Mouse (Mus musculus) embryo, embryonic 11 days (tissue): ENCODE measurements at regions not wholly inside any gene's neighbourhood (a gene's known extent, or its start where the extent isn't known, plus 50 kb on each side); places are given as distances from the start of the nearest gene placed in this dataset.
"Not testable (repeated sequence)": the region's sequence is repeated elsewhere in the genome, so short reads cannot be mapped to it uniquely, and the experiment has no call there.

Source experiments
- DNase-seq: peaks from one replicate; pipeline ENCODE4 v3.0.0-alpha.2; 2015

DNA sequence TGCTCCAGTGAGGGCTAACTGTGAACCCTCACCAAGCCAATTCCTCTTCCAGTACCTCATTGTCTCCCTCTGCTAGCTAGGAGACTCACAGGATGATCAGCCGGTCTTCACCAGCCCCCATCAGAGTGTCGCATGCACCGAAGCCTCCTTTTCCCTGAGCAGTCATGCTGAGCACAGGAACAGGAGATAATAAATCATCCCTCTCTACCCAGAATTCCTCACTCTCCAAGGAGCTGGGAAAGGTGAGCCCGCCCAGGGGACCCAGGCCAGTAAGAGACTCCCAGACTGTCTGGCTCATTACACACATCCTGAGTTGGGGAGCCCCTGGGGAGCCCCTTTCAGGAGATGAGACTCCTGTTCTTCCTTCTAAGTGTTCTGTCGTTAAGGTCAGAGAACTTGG is 171.7 kb downstream of the Cartpt start:
- peak; percentile 34 for DNase-seq

DNA sequence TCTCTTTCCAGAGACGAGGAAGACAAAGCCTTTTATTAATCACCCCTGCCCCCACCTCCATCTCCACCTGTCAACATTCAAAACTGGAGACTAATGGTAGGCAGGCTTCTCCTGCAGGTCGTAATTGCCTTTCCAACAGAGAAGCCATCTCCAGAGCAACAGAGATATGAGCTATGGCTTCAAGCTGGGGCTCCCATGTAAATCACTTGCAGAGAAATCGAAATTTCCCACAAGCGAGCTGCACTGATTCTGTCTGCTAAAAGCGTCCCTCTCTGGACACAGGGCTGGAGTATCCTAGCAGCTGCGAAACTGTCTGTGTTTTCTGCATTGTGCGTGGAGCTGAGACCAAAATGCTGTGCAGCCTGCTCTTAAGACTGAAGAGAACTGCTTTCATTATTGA is 176.6 kb downstream of the Cartpt start:
- DNase-seq: peak; percentile 41

DNA sequence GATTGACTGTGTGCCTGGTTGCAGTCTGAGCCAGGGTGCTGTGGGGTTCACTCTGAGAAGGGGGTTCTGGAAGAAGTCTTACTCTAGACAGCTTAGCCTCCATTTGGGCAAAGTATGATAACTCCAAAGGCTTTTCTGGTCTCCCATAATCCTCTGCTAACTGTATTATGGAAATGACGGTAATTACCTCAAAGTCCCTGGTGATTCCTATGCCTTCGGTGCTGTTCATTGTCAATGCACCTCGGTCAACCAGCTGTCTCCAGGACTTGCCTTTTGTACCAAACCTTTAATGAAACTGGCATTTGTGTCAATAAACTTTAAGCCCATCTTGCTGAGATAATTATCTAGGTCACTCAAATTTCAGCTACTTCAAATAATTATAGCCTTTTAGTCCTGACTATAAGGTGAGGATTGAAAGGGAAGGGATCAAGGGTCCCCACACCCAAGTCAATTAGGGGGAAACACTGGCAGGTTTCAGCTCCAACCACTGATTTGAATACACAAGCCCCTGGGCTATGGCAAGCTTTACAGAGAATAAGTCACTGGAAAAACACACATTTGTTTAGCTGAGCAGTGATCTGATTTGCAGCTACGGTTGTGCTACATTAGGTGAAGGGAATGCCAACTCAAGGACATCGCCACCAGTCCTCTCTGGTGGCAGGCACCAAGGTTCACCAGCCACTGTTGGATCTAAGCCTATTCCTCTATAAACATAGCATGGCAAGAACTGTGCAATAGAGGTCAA is 177.5 kb downstream of the Cartpt start:
- no peak for DNase-seq

DNA sequence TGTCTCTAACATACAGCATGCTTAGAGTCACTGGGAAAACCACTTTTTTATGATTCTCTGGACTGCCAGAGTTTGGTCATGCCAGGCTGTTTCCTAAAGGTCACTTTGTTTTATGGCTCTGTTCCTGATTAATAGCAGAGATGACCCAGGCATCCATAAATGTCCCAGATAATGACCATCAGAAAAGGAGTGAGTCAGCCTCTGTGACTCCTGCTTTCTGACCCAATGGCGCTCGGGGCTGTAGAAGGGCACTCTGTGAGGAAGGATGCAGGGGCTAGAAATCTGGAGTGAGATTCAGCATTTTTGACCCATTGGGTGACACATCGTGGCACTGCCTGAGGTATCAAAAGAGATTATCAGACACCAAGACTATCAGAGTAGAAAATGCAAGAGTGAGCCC is 180.3 kb downstream of the Cartpt start:
- DNase-seq: no peak

DNA sequence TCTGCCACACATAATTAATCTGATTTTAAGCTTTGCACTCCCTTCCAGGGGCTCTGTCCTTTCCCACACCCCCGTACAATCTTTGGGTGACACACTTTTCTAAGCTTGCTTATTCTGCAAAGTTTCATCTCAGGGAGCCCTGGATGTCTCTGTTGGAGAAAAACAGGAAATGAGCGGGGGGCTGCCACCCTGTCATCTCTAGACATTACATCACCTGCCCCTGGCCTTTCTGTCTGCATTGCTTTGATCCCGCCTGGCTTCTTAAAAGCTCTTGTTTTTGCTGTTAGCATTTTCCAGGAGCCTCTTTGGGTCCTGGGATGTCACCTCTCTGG is 180.2 kb upstream of the Map1b start:
- DNase-seq: peak; percentile 23

DNA sequence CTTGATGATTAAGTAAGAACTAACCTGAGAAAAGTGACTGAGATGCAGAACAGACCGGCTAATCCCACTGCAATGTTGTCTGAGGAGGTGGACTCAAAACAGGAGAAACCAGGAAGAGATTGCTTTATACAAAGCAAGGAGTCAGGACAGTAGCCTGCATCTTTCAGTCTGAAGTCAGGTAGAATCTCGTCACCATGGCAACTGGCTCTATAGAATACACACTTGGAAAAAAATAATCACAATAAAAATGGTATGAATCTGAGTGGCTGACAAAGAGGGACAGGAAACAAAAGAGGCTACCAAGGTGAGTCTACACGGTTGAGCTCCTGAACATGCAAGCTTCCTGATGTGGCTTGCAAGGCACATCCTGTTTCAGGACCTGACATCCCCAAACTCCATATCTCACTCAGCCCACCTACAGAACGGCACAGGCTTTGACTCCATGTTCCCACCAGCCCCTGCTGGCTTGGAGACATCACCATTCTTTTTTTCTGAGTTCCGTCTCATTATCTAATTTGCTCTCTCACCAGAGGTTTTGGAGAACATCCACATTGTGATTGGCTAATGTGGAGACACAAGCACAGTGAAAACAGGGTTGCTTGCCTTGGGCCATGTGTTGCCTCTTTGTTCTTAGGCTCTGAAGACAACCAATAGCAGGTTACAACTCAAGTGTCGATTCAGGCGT is 179.7 kb upstream of the Map1b start:
- no peak for DNase-seq

GRCm38 (mm10) chr13:99679934-99680333 is 163.6 kb upstream of the Map1b start:
- DNase-seq: no peak

DNA sequence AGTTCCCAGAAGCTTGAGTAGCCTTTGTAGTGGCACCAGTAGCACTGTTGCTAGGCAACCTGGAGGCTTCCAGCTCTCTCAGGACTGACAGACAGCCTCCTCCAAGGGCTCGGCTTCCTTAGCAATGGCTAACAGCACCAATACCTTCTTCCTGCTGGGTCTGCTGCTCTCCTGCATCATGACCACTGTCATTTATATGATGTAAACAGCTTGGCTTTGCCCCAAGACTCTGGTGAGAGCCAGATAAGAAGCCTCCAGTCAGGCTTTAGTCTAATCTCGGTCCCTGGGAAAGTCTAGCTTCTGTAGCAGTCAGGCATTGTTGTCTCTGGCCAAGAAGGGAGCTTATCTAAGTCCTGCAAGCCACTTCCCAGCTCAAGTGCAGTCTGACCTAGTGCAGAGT is 163.1 kb upstream of the Map1b start:
- DNase-seq: peak; percentile 58

GRCm38 (mm10) chr13:99676393-99676792 is 160.1 kb upstream of the Map1b start:
- DNase-seq: peak; percentile 39

DNA sequence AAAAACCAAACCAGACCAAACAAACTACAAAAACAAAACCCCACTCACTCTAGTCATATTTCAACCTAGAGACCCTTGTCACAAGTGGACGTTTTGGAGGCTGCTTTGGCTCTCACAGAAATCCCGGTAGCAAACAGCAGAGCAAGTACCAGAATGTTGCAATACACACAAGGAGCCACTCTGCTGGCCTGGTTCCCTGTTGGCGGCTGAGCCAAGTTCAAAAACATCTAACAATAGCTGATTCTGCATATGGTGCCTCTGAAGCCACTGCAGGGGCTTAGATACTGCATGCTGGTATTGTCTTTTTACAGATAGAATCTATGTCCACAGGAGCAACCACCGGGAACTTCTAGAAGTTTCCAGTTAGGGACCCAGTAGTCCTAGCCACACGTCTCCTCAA is 159.6 kb upstream of the Map1b start:
- DNase-seq: no peak

DNA sequence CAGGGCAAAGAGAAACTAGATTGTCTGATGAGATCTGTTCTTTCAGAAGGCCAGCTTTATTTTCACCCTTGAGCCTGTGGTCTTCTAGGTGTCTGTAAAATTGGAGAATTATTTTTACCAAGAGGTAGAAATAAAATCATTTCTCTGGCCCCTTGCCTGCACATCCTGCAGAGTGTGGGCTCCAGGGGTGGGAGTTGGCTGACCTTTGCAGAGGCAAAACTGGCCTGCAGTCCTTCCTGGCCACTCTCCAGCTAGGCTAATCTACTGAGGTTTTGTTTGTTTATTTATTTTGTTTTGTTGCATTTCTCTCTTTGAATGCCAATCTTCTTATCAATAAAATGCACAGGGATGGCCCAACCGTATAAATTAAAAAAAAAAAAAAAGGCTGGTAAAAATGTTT is 156.4 kb upstream of the Map1b start:
- no peak for DNase-seq

- no peak for DNase-seq
Observed at GRCm38 (mm10) chr13:99671747-99672146, 155.4 kb upstream of the Map1b start.

- DNase-seq: no peak
Observed at GRCm38 (mm10) chr13:99669987-99670534, 153.7 kb upstream of the Map1b start.

DNA sequence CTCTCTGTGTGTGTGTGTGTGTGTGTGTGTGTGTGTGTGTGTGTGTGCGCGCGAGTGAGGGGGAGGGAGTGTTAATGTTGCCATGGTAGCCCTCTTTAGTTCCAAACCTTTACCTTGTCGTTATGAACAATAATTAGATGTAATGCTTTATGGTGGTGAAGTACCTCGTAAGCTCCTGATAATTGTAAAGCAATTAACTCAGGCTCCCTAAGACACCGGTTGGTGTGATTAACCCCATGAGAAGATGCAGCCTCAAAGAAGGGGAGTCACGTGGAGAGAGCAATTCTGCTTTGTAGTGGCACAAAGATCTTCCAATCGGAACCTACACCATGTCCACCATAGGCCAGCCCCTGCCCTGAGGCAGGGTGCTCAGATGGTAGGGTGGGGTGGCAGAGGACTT is 152.3 kb upstream of the Map1b start:
- no peak for DNase-seq

DNA sequence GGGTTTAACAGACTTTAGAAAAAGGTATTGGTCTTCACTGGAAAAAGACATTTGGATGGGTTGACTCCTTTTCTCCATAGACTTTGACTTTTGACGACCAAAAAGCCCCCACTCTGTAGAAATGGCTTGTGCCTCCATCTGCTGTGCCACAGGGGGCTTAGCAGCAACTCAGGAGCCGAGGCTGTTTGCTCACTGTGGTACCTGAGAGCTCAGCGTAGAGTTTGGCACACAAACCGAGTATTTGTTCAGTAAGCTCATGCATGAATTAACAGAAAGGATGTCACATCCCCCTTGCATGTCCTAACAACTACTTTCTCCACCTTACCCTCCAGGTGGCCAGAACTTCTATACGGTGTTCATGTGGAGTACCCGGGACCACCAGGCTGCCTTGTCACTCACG is 149.7 kb upstream of the Map1b start:
- no peak for DNase-seq

DNA sequence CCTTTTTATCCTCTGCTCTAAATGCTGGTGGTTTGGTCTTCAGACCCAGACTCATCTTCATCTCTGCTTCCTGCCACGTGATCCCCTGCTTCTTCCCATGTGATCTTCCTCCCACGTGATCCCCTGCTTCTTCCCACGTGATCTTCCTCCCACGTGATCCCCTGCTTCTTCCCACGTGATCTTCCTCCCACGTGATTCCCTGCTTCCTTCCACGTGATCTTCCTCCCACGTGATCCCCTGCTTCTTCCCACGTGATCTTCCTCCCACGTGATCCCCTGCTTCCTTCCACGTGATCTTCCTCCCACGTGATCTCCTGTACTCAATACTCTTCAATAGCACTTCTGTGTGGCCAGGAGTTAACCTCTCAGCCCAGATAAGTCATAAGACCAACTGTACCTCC is 147.1 kb upstream of the Map1b start:
- DNase-seq: not testable (repeated sequence)

GRCm38 (mm10) chr13:99647661-99648204 is 131.4 kb upstream of the Map1b start:
- DNase-seq: no peak

DNA sequence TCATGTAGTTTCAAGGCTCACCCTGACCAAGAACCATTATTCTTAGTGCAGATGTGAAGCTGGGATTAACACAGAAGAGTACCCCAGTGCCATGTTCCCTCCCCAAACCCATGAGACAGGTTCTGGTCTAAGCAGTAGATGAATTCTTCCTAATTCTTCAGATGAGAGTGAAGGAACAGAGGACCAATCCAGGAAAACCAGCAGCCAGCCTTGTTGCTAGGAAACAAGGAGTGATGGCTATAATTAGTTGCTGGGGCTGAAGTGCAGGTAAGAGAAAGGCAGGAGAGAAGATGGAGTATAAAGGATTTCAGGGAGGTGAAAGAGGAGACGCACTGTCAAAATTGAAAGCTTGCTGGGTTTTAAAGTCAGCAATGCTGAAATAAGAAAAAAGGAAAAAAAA is 128.4 kb upstream of the Map1b start:
- DNase-seq: no peak

- no peak for DNase-seq
Observed at GRCm38 (mm10) chr13:99642811-99643210, 126.5 kb upstream of the Map1b start.

- DNase-seq: peak; percentile 39
Observed at GRCm38 (mm10) chr13:99642301-99642700, 126.0 kb upstream of the Map1b start.

- DNase-seq: no peak
Observed at GRCm38 (mm10) chr13:99641386-99642165, 125.2 kb upstream of the Map1b start.

GRCm38 (mm10) chr13:99632706-99633105 is 116.4 kb upstream of the Map1b start:
- no peak for DNase-seq

DNA sequence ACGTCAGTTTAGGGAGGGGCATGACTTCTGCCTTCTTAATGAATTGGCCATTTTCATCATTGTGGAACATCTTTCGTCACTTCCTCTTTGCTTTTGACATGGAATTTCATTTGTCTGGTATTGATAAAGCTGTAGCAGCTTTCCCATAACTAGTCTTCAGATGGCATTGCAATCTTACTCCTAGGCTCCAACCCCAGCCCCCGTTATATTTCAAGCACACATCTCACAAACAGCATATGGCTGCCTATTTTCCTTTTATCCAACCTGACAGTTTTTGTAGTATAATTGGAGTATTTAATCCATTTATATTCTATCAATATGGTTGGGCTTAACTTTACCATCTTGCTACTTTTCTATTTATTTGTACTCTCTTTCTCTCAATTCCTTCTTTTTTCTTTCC is 114.5 kb upstream of the Map1b start:
- DNase-seq: no peak
